Mouse (Mus musculus) spleen, postnatal 10 days (tissue): ENCODE measurements around the gene Olfr1174-ps.

ENCODE experiments used
- DNase-seq, 2 experiments: peaks; one replicate each; pipeline ENCODE4 v3.0.0; 2021 to 2022; ENCODE audit warnings: low spot score in 2 of 2

Gene Olfr1174-ps

GRCm38 (mm10) chr2:88315035-88315434 lies at the start of gene Olfr1174-ps:
TSS of gene Olfr1174-ps (minus strand) at chr2:88315135.
- no peak for DNase-seq

- DNase-seq, result no peak
Measured at GRCm38 (mm10) chr2:88356304-88356703, 41.4 kb upstream of the Olfr1174-ps start.

GRCm38 (mm10) chr2:88346392-88346791 lies 31.5 kb upstream of the Olfr1174-ps start, which contains the start of gene Olfr1177-ps:
TSS of gene Olfr1177-ps (minus strand) at chr2:88346492.
- DNase-seq, result no peak

GRCm38 (mm10) chr2:88336421-88336820 lies 21.5 kb upstream of the Olfr1174-ps start, which contains the start of gene Olfr1176:
TSS of gene Olfr1176 (plus strand) at chr2:88336721.
- DNase-seq, result no peak

- no peak for DNase-seq
Measured at GRCm38 (mm10) chr2:88327115-88327514, 12.2 kb upstream of the Olfr1174-ps start, which contains the start of gene Olfr1175-ps. TSS of gene Olfr1175-ps (minus strand) at chr2:88327215.

- DNase-seq, result no peak
Measured at GRCm38 (mm10) chr2:88279775-88280174, 35.2 kb downstream of the Olfr1174-ps start, which contains the start of gene Olfr1173. TSS of gene Olfr1173 (minus strand) at chr2:88279875.
